Mouse (Mus musculus) megakaryocyte, adult 5-6 weeks (primary cell): ENCODE data around the gene Saa4. TPM values are rescaled to one million over a fixed set of nuclear protein-coding genes. Genes with fewer than 3 reads are reported as not detected.
"Not testable (repeated sequence)": the region's sequence is repeated elsewhere in the genome, so short reads cannot be mapped to it uniquely, and the experiment has no call there.

Experiments
- ATAC-seq: 2 replicates; pipeline ENCODE4 v1.8.0; 2016; ENCODE audit warnings: mild to moderate bottlenecking, inconsistent platforms; ENCODE audit not compliant: poor library complexity, severe bottlenecking
- total RNA-seq, 2 experiments: library from RNA; stranded (forward) in 1 of 2; stranded (reverse) in 1 of 2; fragments of 153-499, 151-499 nt in 1 of 2; fragments of 221-1000, 200-1000 nt in 1 of 2; gene quantifications; 2 replicates each; pipeline versions ENCODE4 v1.2.3 to v1.2.4; 2015 to 2017

Saa4 gene
- total RNA-seq, 2 experiments from 2014 or later: not detected

GRCm38 (mm10) chr7:46718591-46719270, 13.7 kb downstream of the Saa4 start:
- no peak for ATAC-seq

- peak; percentile 65 for ATAC-seq
Measured at GRCm38 (mm10) chr7:46716897-46717296, 15.5 kb downstream of the Saa4 start.

- ATAC-seq: no peak
Measured at GRCm38 (mm10) chr7:46715600-46715999, 16.8 kb downstream of the Saa4 start, which contains the start of gene Saa3. TSS of gene Saa3 (minus strand) at chr7:46715700.

- ATAC-seq: peak; percentile 39; the same call in 1 of the 2 replicates
Measured at GRCm38 (mm10) chr7:46714518-46714917, 17.9 kb downstream of the Saa4 start.

- peak; percentile 43 for ATAC-seq
Measured at GRCm38 (mm10) chr7:46712250-46712649, 20.2 kb downstream of the Saa4 start.

GRCm38 (mm10) chr7:46710390-46710844, 22.0 kb downstream of the Saa4 start, which contains the start of gene Saal1:
TSS of gene Saal1 (minus strand) at chr7:46710680.
- ATAC-seq: peak; percentile 95

- no peak for ATAC-seq
Measured at GRCm38 (mm10) chr7:46700521-46701025, 31.8 kb downstream of the Saa4 start.

GRCm38 (mm10) chr7:46696754-46697153, 35.6 kb downstream of the Saa4 start:
- no peak for ATAC-seq

GRCm38 (mm10) chr7:46686827-46687226, 45.6 kb downstream of the Saa4 start:
- ATAC-seq: no peak

- no peak for ATAC-seq
Measured at GRCm38 (mm10) chr7:46680732-46681131, 51.7 kb downstream of the Saa4 start.

- not testable (repeated sequence) for ATAC-seq
Measured at GRCm38 (mm10) chr7:46679044-46679443, 53.4 kb downstream of the Saa4 start.

- no peak for ATAC-seq
Measured at GRCm38 (mm10) chr7:46678417-46678816, 54.0 kb downstream of the Saa4 start.

Other genes with a start within 250 kb of the Saa4 start
- 4.1 and 8.3 TPM in 2 replicates for gene Sergef, start 92.8 kb downstream of the Saa4 start, total RNA-seq (2015)
- gene Sergef, start 92.8 kb downstream of the Saa4 start, total RNA-seq (2017): 8.3 and 9.3 TPM in 2 replicates
- gene Tph1, start 60.1 kb downstream of the Saa4 start, total RNA-seq (2015): not detected in 2 replicates
- not detected in 2 replicates for gene Tph1, start 60.1 kb downstream of the Saa4 start, total RNA-seq (2017)
- 12.1 and 12.3 TPM in 2 replicates for gene Saal1, start 21.9 kb downstream of the Saa4 start, total RNA-seq (2015)
- gene Saal1, start 21.9 kb downstream of the Saa4 start, total RNA-seq (2017): 9.9 and 12.5 TPM in 2 replicates
- 0.52 and 0.87 TPM in 2 replicates for gene Saa3, start 16.9 kb downstream of the Saa4 start, total RNA-seq (2015)
- gene Saa3, start 16.9 kb downstream of the Saa4 start, total RNA-seq (2017): 1.8 and 2.0 TPM in 2 replicates
- gene Saa1, start 10.4 kb upstream of the Saa4 start, total RNA-seq (2015): not detected in 2 replicates
- not detected in 2 replicates for gene Saa1, start 10.4 kb upstream of the Saa4 start, total RNA-seq (2017)
- gene Saa2, start 19.2 kb upstream of the Saa4 start, total RNA-seq (2015): not detected in 2 replicates
- not detected in 2 replicates for gene Saa2, start 19.2 kb upstream of the Saa4 start, total RNA-seq (2017)
- 26.0 and 27.1 TPM in 2 replicates for gene Hps5, start 63.5 kb upstream of the Saa4 start, total RNA-seq (2015)
- gene Hps5, start 63.5 kb upstream of the Saa4 start, total RNA-seq (2017): 58.8 and 61.3 TPM in 2 replicates
- gene Gtf2h1, start 63.5 kb upstream of the Saa4 start, total RNA-seq (2015): 36.6 and 40.0 TPM in 2 replicates
- gene Gtf2h1, start 63.5 kb upstream of the Saa4 start, total RNA-seq (2017): 70.2 and 74.8 TPM in 2 replicates
- gene Ldha, start 108.9 kb upstream of the Saa4 start, total RNA-seq (2015): 278 and 286 TPM in 2 replicates
- gene Ldha, start 108.9 kb upstream of the Saa4 start, total RNA-seq (2017): 212 and 223 TPM in 2 replicates
- gene Ldhc, start 128.6 kb upstream of the Saa4 start, total RNA-seq (2015): 2.3 and 2.9 TPM in 2 replicates
- gene Ldhc, start 128.6 kb upstream of the Saa4 start, total RNA-seq (2017): 1.0 TPM in 1 of 2 replicates, not detected in the other
- gene Tsg101, start 187.4 kb upstream of the Saa4 start, total RNA-seq (2015): 94.3 and 96.9 TPM in 2 replicates
- gene Tsg101, start 187.4 kb upstream of the Saa4 start, total RNA-seq (2017): 43.6 and 58.2 TPM in 2 replicates
- 18.0 and 18.2 TPM in 2 replicates for gene Uevld, start 225.9 kb upstream of the Saa4 start, total RNA-seq (2015)
- gene Uevld, start 225.9 kb upstream of the Saa4 start, total RNA-seq (2017): 14.1 and 16.2 TPM in 2 replicates